Mouse (Mus musculus): ENCODE measurements around the gene Sst. TPM values are rescaled to one million over a fixed set of nuclear protein-coding genes. Genes with fewer than 3 reads are reported as not detected.

The Sst gene
- total RNA-seq, 2 experiments from 2014 or later = not detected

DNA sequence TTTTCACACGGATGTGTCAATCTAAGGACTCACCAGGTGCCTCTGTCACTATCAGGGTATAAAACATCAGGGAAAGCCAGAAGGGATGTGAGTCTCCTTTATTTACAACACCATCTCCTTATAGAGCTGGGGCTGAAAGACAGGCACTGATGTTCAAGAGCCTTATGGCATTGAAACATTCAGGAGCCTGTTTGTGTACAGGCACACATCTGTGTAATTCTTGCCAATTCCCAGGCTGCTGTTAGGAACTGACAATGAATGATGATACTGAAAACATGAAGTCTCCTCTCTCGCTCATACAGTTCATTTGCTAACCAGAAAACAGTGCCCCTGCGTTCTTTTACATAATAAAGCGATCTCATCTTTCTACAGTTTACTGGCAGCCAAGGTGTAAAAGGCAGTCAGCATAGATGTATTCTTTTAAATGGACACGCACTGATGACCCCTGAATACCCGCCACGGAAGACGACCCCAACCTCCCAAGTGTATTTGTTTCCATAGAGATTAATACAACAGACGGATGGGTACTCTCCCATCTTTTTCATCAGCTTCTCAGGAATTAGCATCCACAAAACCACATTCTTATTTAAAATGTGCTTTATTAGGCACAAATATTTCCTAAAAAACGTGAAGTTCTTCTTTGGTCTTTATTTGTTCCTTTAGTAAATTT lies 2.7 kb downstream of the Sst start:
- DNase-seq (ENCODE audit: low spot score in 2 of 2) = no peak

DNA sequence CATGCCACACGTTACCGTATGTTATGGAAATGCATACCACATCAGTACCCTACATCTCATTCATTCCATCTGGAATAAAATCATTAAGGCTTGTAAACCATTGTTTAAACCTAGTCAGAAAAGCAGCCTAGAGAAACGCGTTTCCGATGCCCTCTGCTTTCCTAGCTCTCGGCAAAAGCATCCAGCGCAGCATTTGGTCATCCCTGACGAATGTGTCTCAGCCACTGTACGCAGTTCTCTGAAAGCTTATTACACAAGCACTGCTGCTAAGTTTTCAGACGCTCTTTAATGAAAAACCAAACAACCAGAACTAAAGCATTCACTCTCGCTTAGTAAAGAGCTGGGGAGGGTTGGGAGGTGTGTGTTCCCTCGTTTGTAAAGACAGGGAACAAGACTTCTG lies 5.7 kb downstream of the Sst start:
- DNase-seq (ENCODE audit: low spot score in 2 of 2) = no peak

DNA sequence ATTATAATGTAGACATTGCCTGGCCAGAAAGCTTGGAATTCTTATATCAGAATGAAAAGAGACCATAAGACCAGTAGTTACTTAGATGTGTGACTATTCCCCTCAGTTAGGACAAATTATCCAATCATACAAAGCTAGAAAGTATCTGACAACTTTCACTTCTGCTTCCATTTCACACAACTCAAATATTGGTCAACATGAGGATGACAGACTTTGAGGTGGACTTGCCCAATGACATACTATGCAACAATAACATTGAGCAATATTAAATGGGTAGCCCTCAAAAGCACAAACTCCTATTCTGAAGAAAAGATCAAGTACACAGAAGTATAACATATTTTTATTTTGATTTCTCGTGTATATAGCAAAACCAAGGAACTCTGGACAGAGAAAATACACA lies 35.5 kb downstream of the Sst start:
- DNase-seq (ENCODE audit: low spot score in 2 of 2) = no peak

GRCm38 (mm10) chr16:23849720-23850119 lies 41.0 kb downstream of the Sst start:
- no peak for DNase-seq (ENCODE audit: low spot score in 2 of 2)

GRCm38 (mm10) chr16:23849176-23849575 lies 41.6 kb downstream of the Sst start:
- DNase-seq (ENCODE audit: low spot score in 2 of 2) = no peak

GRCm38 (mm10) chr16:23844622-23845021 lies 46.1 kb downstream of the Sst start:
- no peak for DNase-seq (ENCODE audit: low spot score in 2 of 2)

DNA sequence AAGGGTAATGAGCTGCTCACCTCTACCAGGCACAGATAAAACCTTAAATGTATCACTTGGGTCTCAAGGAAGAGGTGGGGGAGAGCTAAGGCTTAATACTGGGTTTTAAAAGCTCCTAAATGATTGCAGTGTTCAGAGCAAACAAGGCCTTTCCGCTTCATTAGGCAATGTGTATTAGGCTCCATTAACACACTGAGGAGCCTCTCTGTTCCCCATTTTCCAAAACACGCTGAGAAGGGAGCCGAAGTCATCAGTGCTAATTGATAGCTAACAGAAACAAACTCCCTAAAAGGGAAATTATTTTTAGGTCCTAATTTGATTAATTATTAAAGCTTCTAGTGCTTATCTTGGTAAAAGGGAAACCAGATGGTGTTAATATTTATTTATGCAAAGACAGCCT lies 48.1 kb downstream of the Sst start:
- DNase-seq (ENCODE audit: low spot score in 2 of 2) = no peak

Other genes starting within 250 kb of the Sst start
- gene Rtp2, start 41.4 kb upstream of the Sst start, total RNA-seq (2021) = not detected
- gene Gm37419, start 97.5 kb upstream of the Sst start, total RNA-seq (2021) = not detected
- 10 to 100 TPM; 43.5 to 54.8 TPM for gene Bcl6, start 97.9 kb upstream of the Sst start, total RNA-seq (2021)